ENCODE assay signal across 8 mouse cellular contexts in genomic region chr8:70540013-70540506, GRCm38 (mm10). TPM values are rescaled to one million over a fixed set of nuclear protein-coding genes. Genes with fewer than 3 reads are reported as not detected.
DNase-seq lines count a peak whose midpoint lies in the region; ATAC-seq and TF ChIP-seq lines count a peak whose summit lies in the region.

No protein-coding gene starts in this region.

- no peaks in the 10 kb centered on the region for H3K27me3 ChIP-seq in neural tube, embryonic 11.5 days (ENCODE audit: control insufficient read depth, insufficient read depth, low read length)
- no peaks in the 10 kb centered on the region for H3K27me3 ChIP-seq in limb, embryonic 12.5 days

- TF ChIP-seq POLR2A in olfactory bulb, adult 2 months (IDR thresholded peaks at IDR 0.05; ENCODE audit: insufficient read depth, low read depth, low read length) = no peak

- peaks cover 12% of the 10 kb centered on the region for H3K36me3 ChIP-seq in neural tube, embryonic 11.5 days (ENCODE audit: control insufficient read depth, insufficient read depth, low read length)
- peaks cover 29% of the 10 kb centered on the region for H3K36me3 ChIP-seq in limb, embryonic 12.5 days

- no peaks in the 10 kb centered on the region for H3K9me3 ChIP-seq in neural tube, embryonic 11.5 days (ENCODE audit: control insufficient read depth, low read length)
- H3K9me3 ChIP-seq in limb, embryonic 12.5 days = no peaks in the 10 kb centered on the region

- peak overlapping the region; percentile 55 for H3K9ac ChIP-seq in neural tube, embryonic 11.5 days (ENCODE audit: low read length)
- peak overlapping the region; percentile 84 for H3K9ac ChIP-seq in limb, embryonic 12.5 days (replicated peaks)

- TF ChIP-seq CTCF in olfactory bulb, adult 2 months (IDR thresholded peaks at IDR 0.05; ENCODE audit: insufficient read depth, low read depth, low read length) = no peak

- ATAC-seq in neural tube, embryonic 11.5 days (ENCODE audit: insufficient read depth, low FRiP score, low TSS enrichment) = no peak
- no peak for ATAC-seq in limb, embryonic 12.5 days (ENCODE audit: insufficient number of reproducible peaks, insufficient read depth, low FRiP score, low TSS enrichment, low read depth)

- peak overlapping the region; percentile 71 for H3K4me3 ChIP-seq in neural tube, embryonic 11.5 days (ENCODE audit: low read depth, low read length)
- peak overlapping the region; percentile 74 for H3K4me3 ChIP-seq in limb, embryonic 12.5 days (replicated peaks)
- peak overlapping the region; percentile 80 for H3K4me3 ChIP-seq in olfactory bulb, adult 2 months (ENCODE audit: insufficient read depth, low read depth, low read length)

- peak; percentile 46 for DNase-seq in adrenal gland, adult 2 months
- DNase-seq in adrenal gland, postnatal 10 days = no peak
- no peak for DNase-seq in neural tube, embryonic 11.5 days (ENCODE audit: low spot score)
- DNase-seq in neural tube, embryonic 10.5 days (ENCODE audit: extremely low spot score, low spot score) = no peak
- DNase-seq in embryo, embryonic 10 days (ENCODE audit: low spot score) = no peak
- DNase-seq in embryo, embryonic 9.5 days (ENCODE audit: extremely low spot score) = no peak

- H3K27ac ChIP-seq in neural tube, embryonic 11.5 days (ENCODE audit: low read depth, low read length) = no peak overlapping the region
- peak overlapping the region; percentile 89; the same call in 1 of the 2 replicates for H3K27ac ChIP-seq in limb, embryonic 12.5 days
- H3K27ac ChIP-seq in olfactory bulb, adult 2 months (ENCODE audit: insufficient read depth, low read depth, low read length) = no peak overlapping the region; the same call in 1 of the 2 replicates

- peak overlapping the region; percentile 80 for H3K4me2 ChIP-seq in neural tube, embryonic 11.5 days (ENCODE audit: low read depth)
- peak overlapping the region; percentile 84 for H3K4me2 ChIP-seq in limb, embryonic 12.5 days

- peaks cover 13% of the 10 kb centered on the region for H3K4me1 ChIP-seq in neural tube, embryonic 11.5 days (ENCODE audit: control insufficient read depth, insufficient read depth, low read length)
- H3K4me1 ChIP-seq in limb, embryonic 12.5 days (replicated peaks) = peaks cover 27% of the 10 kb centered on the region
- peaks cover 28% of the 10 kb centered on the region for H3K4me1 ChIP-seq in olfactory bulb, adult 2 months (ENCODE audit: control insufficient read depth, insufficient read depth, low read length)

- WGBS in neural tube, embryonic 11.5 days = 12% methylated on average over 4 of the region's 4 CpGs
- WGBS in limb, embryonic 12.5 days = 17% methylated on average over 4 of the region's 4 CpGs
- 6% methylated on average over 4 of the region's 4 CpGs for WGBS in olfactory bulb, adult 2 months

RNA-seq across cellular contexts. Expression of gene Ell, which starts 0.8 kb away (rescaled TPM):
- 10 to 100 TPM; 26.1 to 29.6 TPM for total RNA-seq in adrenal gland, adult 2 months (2021)
- 31.1 and 36.1 TPM in 2 replicates for polyA plus RNA-seq in adrenal gland, adult 2 months (2012; rRNA removed)
- 10 to 100 TPM; 22.2 to 26.3 TPM for total RNA-seq in adrenal gland, postnatal 10 days (2021)
- polyA plus RNA-seq in neural tube, embryonic 11.5 days (2014; fragmentation: Nextera tagmentation; extraction: Ambion mirVana) = 18.8 and 22.2 TPM in 2 replicates
- 18.7 and 21.2 TPM in 2 replicates for polyA plus RNA-seq in limb, embryonic 12.5 days (2016; fragmentation: Nextera tagmentation; extraction: Ambion mirVana)
- polyA plus RNA-seq in olfactory bulb, adult 2 months (2012; ENCODE audit: insufficient read depth, insufficient read length, low replicate concordance, missing spikeins) = not detected in 2 replicates

RNA-seq across cellular contexts. Expression of gene Kxd1, which starts 12.3 kb away (rescaled TPM):
- total RNA-seq in adrenal gland, adult 2 months (2021) = 10 to 100 TPM; 75.9 to 82.8 TPM
- 83.0 and 87.3 TPM in 2 replicates for polyA plus RNA-seq in adrenal gland, adult 2 months (2012; rRNA removed)
- 10 to 100 TPM; 84.0 to 97.4 TPM for total RNA-seq in adrenal gland, postnatal 10 days (2021)
- 49.8 and 53.8 TPM in 2 replicates for polyA plus RNA-seq in neural tube, embryonic 11.5 days (2014; fragmentation: Nextera tagmentation; extraction: Ambion mirVana)
- polyA plus RNA-seq in limb, embryonic 12.5 days (2016; fragmentation: Nextera tagmentation; extraction: Ambion mirVana) = 50.3 and 50.7 TPM in 2 replicates
- not detected in 2 replicates for polyA plus RNA-seq in olfactory bulb, adult 2 months (2012; ENCODE audit: insufficient read depth, insufficient read length, low replicate concordance, missing spikeins)

RNA-seq across cellular contexts. Expression of gene Fkbp8, which starts 12.5 kb away (rescaled TPM):
- total RNA-seq in adrenal gland, adult 2 months (2021) = 100 to 1,000 TPM; 269 to 287 TPM
- polyA plus RNA-seq in adrenal gland, adult 2 months (2012; rRNA removed) = 602 and 610 TPM in 2 replicates
- total RNA-seq in adrenal gland, postnatal 10 days (2021) = 100 to 1,000 TPM; 226 to 250 TPM
- polyA plus RNA-seq in neural tube, embryonic 11.5 days (2014; fragmentation: Nextera tagmentation; extraction: Ambion mirVana) = 243 and 252 TPM in 2 replicates
- 280 and 286 TPM in 2 replicates for polyA plus RNA-seq in limb, embryonic 12.5 days (2016; fragmentation: Nextera tagmentation; extraction: Ambion mirVana)
- polyA plus RNA-seq in olfactory bulb, adult 2 months (2012; ENCODE audit: insufficient read depth, insufficient read length, low replicate concordance, missing spikeins) = not detected in 2 replicates

RNA-seq across cellular contexts. Expression of gene Uba52, which starts 29.5 kb away (rescaled TPM):
- 1,000 to 10,000 TPM; 1,627 to 1,685 TPM for total RNA-seq in adrenal gland, adult 2 months (2021)
- 619 and 1,322 TPM in 2 replicates for polyA plus RNA-seq in adrenal gland, adult 2 months (2012; rRNA removed)
- 1,000 to 10,000 TPM; 1,751 to 1,916 TPM for total RNA-seq in adrenal gland, postnatal 10 days (2021)
- polyA plus RNA-seq in neural tube, embryonic 11.5 days (2014; fragmentation: Nextera tagmentation; extraction: Ambion mirVana) = 809 and 814 TPM in 2 replicates
- 882 and 891 TPM in 2 replicates for polyA plus RNA-seq in limb, embryonic 12.5 days (2016; fragmentation: Nextera tagmentation; extraction: Ambion mirVana)
- polyA plus RNA-seq in olfactory bulb, adult 2 months (2012; ENCODE audit: insufficient read depth, insufficient read length, low replicate concordance, missing spikeins) = 789 TPM in 1 of 2 replicates, not detected in the other

RNA-seq across cellular contexts. Expression of gene Rex1bd, which starts 33.5 kb away (rescaled TPM):
- total RNA-seq in adrenal gland, adult 2 months (2021) = 100 to 1,000 TPM; 148 to 164 TPM
- polyA plus RNA-seq in adrenal gland, adult 2 months (2012; rRNA removed) = 327 and 373 TPM in 2 replicates
- 100 to 1,000 TPM; 121 to 130 TPM for total RNA-seq in adrenal gland, postnatal 10 days (2021)
- 118 and 132 TPM in 2 replicates for polyA plus RNA-seq in neural tube, embryonic 11.5 days (2014; fragmentation: Nextera tagmentation; extraction: Ambion mirVana)
- 142 and 151 TPM in 2 replicates for polyA plus RNA-seq in limb, embryonic 12.5 days (2016; fragmentation: Nextera tagmentation; extraction: Ambion mirVana)
- polyA plus RNA-seq in olfactory bulb, adult 2 months (2012; ENCODE audit: insufficient read depth, insufficient read length, low replicate concordance, missing spikeins) = not detected in 2 replicates

Comparison
In these comparisons a context has a peak if more than half of its experiments do, and no peak if none do; other contexts are left out.
1. RNA of gene Kxd1, which starts 12.3 kb away (polyA plus RNA-seq): 83.0 to 87.3 TPM in adrenal gland, adult 2 months, 50.3 to 50.7 TPM in limb, embryonic 12.5 days and 49.8 to 53.8 TPM in neural tube, embryonic 11.5 days; not detected in olfactory bulb, adult 2 months; every median in the first group is over 10 times any median in the second.
2. Peak in every context shown above with its lines, with median percentiles within 50 percentile points of each other: H3K4me3 ChIP-seq.